In the genomic region with DNA sequence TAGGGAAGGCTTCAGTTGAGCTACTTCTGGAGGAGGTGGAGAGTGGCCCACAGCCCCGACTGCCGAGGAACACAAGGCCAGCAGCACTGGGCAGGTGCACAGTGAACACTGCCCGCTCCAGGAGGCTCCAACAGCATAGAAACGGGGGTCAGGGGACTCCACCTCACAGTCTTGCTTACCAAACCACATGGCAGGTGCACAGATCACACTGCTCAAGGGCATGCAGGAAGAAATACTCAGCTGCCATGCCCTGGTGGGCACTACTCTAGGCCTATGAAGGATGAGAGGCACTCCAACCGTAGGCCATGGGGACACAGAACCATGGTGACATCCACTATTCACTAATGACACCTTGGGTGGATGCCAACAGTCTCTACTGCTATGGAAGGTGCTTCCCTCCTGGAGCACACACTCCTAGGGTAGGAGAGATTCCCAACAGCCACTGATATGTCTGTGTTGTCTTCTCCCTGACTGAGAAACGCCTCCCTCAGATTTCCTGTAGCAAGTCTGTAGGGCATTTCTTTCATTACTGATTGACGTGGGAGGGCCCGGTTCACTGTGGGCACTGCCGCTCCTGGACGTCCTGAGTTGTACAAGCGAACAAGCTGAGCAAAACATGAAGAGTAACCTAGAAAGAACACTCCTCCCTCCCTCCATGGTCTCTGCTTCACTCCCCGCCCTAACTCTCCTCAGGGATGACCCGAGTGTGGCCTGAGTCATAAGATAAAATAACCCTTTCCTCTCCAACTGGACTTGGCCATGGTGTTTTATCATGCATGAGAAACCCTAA, we compare ENCODE assay signal across 12 mouse cellular contexts. TPM values are rescaled to one million over a fixed set of nuclear protein-coding genes. Genes with fewer than 3 reads are reported as not detected.
DNase-seq lines count a peak whose midpoint lies in the region; ATAC-seq and TF ChIP-seq lines count a peak whose summit lies in the region.
"Had no signal": no experiment of that assay in that cellular context is flagged by ENCODE, and none has a peak within 500 bp of the region (broad histone marks: within the 10 kb centered on the region; RNA-seq: fewer than 3 reads in every experiment).

No protein-coding gene starts in this region.

- H3K4me2 ChIP-seq in liver, embryonic 11.5 days, result no peak overlapping the region
- no peak overlapping the region for H3K4me2 ChIP-seq in liver, postnatal 0 days (ENCODE audit: low read depth, low read length)
- H3K4me2 ChIP-seq: limb, embryonic 13.5 days had no signal

- no peak for ATAC-seq in liver, embryonic 11.5 days (replicated peaks; ENCODE audit: low FRiP score)
- ATAC-seq in liver, postnatal 0 days, result no peak
- ATAC-seq: midbrain, embryonic 16.5 days had no signal

- TF ChIP-seq EP300 in liver, postnatal 0 days (IDR thresholded peaks at IDR 0.05; ENCODE audit: low read depth), result no peak

- H3K4me1 ChIP-seq in liver, embryonic 11.5 days (replicated peaks; ENCODE audit: control insufficient read depth, insufficient read depth, low read length), result peaks cover 47% of the 10 kb centered on the region
- H3K4me1 ChIP-seq in liver, postnatal 0 days (ENCODE audit: insufficient read depth), result peaks cover 14% of the 10 kb centered on the region; the same call in 1 of the 2 replicates

- DNase-seq in gastrocnemius, adult 2 months, result no peak
- DNase-seq in gastrocnemius, postnatal 4 days (ENCODE audit: low spot score in 2 of 2), result no peak
- DNase-seq in liver, embryonic 11.5 days (ENCODE audit: low spot score), result no peak
- no peak for DNase-seq in liver
- DNase-seq in kidney, adult 8-10 months, result peak; percentile 77 to 87
- DNase-seq in liver, postnatal 0 days, result no peak
- no peak for DNase-seq in right cerebral cortex, postnatal 36 days (ENCODE audit: low spot score in 2 of 2)
- DNase-seq in neural tube, embryonic 10.5 days (ENCODE audit: extremely low spot score, low spot score), result no peak
- DNase-seq: adrenal gland, postnatal 10 days; cerebellum, adult 9-11 months had no signal

- no peak overlapping the region for H3K9ac ChIP-seq in liver, embryonic 11.5 days (ENCODE audit: low read depth, low read length)
- H3K9ac ChIP-seq in liver, postnatal 0 days (replicated peaks), result no peak overlapping the region; the same call in 1 of the 2 replicates
- H3K9ac ChIP-seq: limb, embryonic 13.5 days had no signal

- TF ChIP-seq CTCF in gastrocnemius, adult 2 months (IDR thresholded peaks at IDR 0.05), result no peak
- TF ChIP-seq CTCF in liver, postnatal 0 days (IDR thresholded peaks at IDR 0.05; ENCODE audit: low read depth), result no peak

- WGBS in liver, embryonic 11.5 days, result 61% methylated on average over 13 of the region's 13 CpGs
- WGBS in liver, postnatal 0 days (ENCODE audit: insufficient replicate concordance), result 71% methylated on average over 13 of the region's 13 CpGs

- H3K27me3 ChIP-seq in liver, embryonic 11.5 days (replicated peaks; ENCODE audit: control insufficient read depth, insufficient read depth, low read length), result no peaks in the 10 kb centered on the region
- no peaks in the 10 kb centered on the region for H3K27me3 ChIP-seq in liver, postnatal 0 days (ENCODE audit: insufficient read depth, low read length)
- H3K27me3 ChIP-seq: limb, embryonic 13.5 days had no signal

- no peak overlapping the region for H3K4me3 ChIP-seq in gastrocnemius, adult 2 months
- no peak overlapping the region for H3K4me3 ChIP-seq in liver, embryonic 11.5 days (ENCODE audit: low read depth, low read length)
- H3K4me3 ChIP-seq in liver, postnatal 0 days (ENCODE audit: low read depth, low read length), result no peak overlapping the region
- H3K4me3 ChIP-seq: limb, embryonic 13.5 days had no signal

- intact Hi-C loops in gastrocnemius, adult 2 months (cut with DNase I), result no loop called here

- H3K36me3 ChIP-seq in liver, embryonic 11.5 days (ENCODE audit: control insufficient read depth, insufficient read depth, low read length), result peaks cover 12% of the 10 kb centered on the region
- peaks cover 22% of the 10 kb centered on the region for H3K36me3 ChIP-seq in liver, postnatal 0 days (replicated peaks; ENCODE audit: insufficient read depth, low read length)

- peak overlapping the region; percentile 81 for H3K27ac ChIP-seq in gastrocnemius, adult 2 months
- peak overlapping the region; percentile 33 for H3K27ac ChIP-seq in liver, embryonic 11.5 days (ENCODE audit: low read depth, low read length)
- peak overlapping the region; percentile 69; the same call in 1 of the 2 replicates for H3K27ac ChIP-seq in liver, postnatal 0 days (ENCODE audit: low read depth)

- H3K9me3 ChIP-seq in liver, embryonic 11.5 days (ENCODE audit: control insufficient read depth, low read length), result no peaks in the 10 kb centered on the region
- no peaks in the 10 kb centered on the region for H3K9me3 ChIP-seq in liver, postnatal 0 days (ENCODE audit: low read length)
- H3K9me3 ChIP-seq: limb, embryonic 13.5 days had no signal

RNA-seq across cellular contexts. Expression of a gene that starts 7.2 kb away (rescaled TPM):
- 10 to 100 TPM; 32.2 to 51.7 TPM for total RNA-seq in gastrocnemius, adult 2 months (2021)
- 100 to 1,000 TPM in 1 of 2 experiments, 10 to 100 TPM in 1; 88.6 to 100 TPM for total RNA-seq in gastrocnemius, postnatal 4 days (2021)
- polyA plus RNA-seq in liver, embryonic 11.5 days (2014; fragmentation: Nextera tagmentation; extraction: Ambion mirVana), result 59.4 and 64.5 TPM in 2 replicates
- polyA plus RNA-seq in liver, postnatal 0 days (2015; fragmentation: Nextera tagmentation; extraction: Ambion mirVana), result 25.0 and 28.0 TPM in 2 replicates

RNA-seq across cellular contexts. Expression of a gene that starts 45.2 kb away (rescaled TPM):
- total RNA-seq in gastrocnemius, adult 2 months (2021), result 10 to 100 TPM; 38.3 to 43.3 TPM
- total RNA-seq in gastrocnemius, postnatal 4 days (2021), result 10 to 100 TPM; 44.2 to 44.3 TPM
- 87.5 and 102 TPM in 2 replicates for polyA plus RNA-seq in liver, embryonic 11.5 days (2014; fragmentation: Nextera tagmentation; extraction: Ambion mirVana)
- polyA plus RNA-seq in liver, postnatal 0 days (2015; fragmentation: Nextera tagmentation; extraction: Ambion mirVana), result 63.4 and 65.4 TPM in 2 replicates

RNA-seq across cellular contexts. Expression of a gene that starts 45.4 kb away (rescaled TPM):
- 1 to 10 TPM; 4.5 to 5.5 TPM for total RNA-seq in gastrocnemius, adult 2 months (2021)
- 1 to 10 TPM; 8.7 to 9.6 TPM for total RNA-seq in gastrocnemius, postnatal 4 days (2021)
- 16.4 and 19.5 TPM in 2 replicates for polyA plus RNA-seq in liver, embryonic 11.5 days (2014; fragmentation: Nextera tagmentation; extraction: Ambion mirVana)
- 3.8 and 4.2 TPM in 2 replicates for polyA plus RNA-seq in liver, postnatal 0 days (2015; fragmentation: Nextera tagmentation; extraction: Ambion mirVana)

RNA-seq across cellular contexts. Expression of a gene that starts 57.3 kb away (rescaled TPM):
- total RNA-seq in gastrocnemius, adult 2 months (2021), result 1 to 10 TPM; 5.3 to 9.5 TPM
- total RNA-seq in gastrocnemius, postnatal 4 days (2021), result 10 to 100 TPM; 22.5 to 24.4 TPM
- 17.4 and 19.2 TPM in 2 replicates for polyA plus RNA-seq in liver, embryonic 11.5 days (2014; fragmentation: Nextera tagmentation; extraction: Ambion mirVana)
- 3.1 and 3.9 TPM in 2 replicates for polyA plus RNA-seq in liver, postnatal 0 days (2015; fragmentation: Nextera tagmentation; extraction: Ambion mirVana)

Comparison
In these comparisons a context has a peak if more than half of its experiments do, and no peak if none do; other contexts are left out.
1. DNase-seq: peak in kidney, adult 8-10 months (2 of 2); none in gastrocnemius, adult 2 months (single experiment), gastrocnemius, postnatal 4 days (0 of 2), liver, embryonic 11.5 days (single experiment), liver (single experiment), liver, postnatal 0 days (single experiment), right cerebral cortex, postnatal 36 days (0 of 2) and neural tube, embryonic 10.5 days (single experiment).
2. Peak in every context shown above with its lines, with median percentiles within 50 percentile points of each other: H3K27ac ChIP-seq.